Mouse (Mus musculus) ovary, postnatal 36 days (tissue): ENCODE measurements around the gene Sirt3.
A peak's percentile ranks its signal among the peaks of the same experiment; 100 is the strongest.
"Not testable (repeated sequence)": the region's sequence is repeated elsewhere in the genome, so short reads cannot be mapped to it uniquely, and the experiment has no call there.

Experiments
- DNase-seq: peaks from one replicate; pipeline ENCODE4 v3.0.0; 2022; ENCODE audit warnings: low spot score, mixed read lengths

Sirt3 gene

DNA sequence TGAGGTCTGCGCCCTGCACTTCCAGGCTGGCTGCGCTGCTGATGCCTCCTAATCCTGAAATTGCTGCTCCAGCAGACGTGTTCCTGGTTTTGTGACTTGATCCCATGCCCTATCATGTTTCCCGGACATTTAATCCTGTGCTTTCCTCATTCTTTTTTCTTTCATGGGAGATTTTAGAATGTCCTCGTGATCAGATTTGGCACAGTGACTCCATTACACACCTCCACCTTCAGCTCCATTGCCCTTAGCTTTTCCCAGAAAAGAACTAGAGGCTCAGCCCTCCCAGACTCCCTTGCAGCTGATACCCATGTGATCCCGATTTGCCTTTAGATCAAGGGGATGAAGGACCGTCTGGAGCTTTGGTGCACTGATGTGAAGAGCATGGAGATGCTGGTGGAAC is 15.8 kb upstream of the Sirt3 start:
- DNase-seq = no peak

DNA sequence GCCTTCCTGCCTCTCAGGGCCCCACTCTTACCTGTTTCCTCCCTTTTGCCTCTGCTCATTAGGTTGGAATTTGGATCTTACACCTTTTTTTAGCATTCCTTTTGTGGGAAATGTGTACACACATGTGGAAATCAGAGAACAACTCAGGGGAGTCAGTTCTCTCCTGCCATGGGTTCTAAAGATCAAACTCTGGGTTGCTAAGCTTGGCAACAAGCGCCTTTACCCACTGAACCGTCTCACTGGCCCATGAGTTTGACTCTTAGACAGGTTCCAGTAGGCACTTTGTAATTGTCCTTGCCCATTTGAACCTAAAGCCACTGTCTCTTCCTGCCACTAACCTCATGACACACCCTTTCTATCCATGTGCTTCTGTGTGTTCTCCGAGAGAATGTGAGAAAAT is 12.5 kb upstream of the Sirt3 start:
- DNase-seq = no peak

DNA sequence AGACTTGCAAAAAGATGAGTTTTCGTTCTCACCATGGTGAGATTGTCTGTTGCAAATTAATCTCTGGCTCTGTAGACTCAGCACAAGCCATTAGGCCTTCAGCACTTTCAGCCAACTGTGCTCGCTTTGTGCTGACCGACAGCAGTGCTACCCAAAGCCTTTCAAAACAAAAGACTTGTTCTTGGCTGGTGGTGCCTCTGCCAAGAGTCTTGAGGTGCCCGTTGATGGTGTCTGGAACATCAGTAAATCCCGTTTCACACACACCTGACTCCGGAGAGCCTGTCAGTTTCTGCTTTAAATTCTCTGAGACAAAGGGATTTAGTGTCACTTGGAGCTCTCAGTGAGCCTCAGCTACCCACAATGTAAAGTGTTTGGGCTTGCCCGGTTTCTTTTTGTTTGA is 11.9 kb upstream of the Sirt3 start:
- DNase-seq = no peak

DNA sequence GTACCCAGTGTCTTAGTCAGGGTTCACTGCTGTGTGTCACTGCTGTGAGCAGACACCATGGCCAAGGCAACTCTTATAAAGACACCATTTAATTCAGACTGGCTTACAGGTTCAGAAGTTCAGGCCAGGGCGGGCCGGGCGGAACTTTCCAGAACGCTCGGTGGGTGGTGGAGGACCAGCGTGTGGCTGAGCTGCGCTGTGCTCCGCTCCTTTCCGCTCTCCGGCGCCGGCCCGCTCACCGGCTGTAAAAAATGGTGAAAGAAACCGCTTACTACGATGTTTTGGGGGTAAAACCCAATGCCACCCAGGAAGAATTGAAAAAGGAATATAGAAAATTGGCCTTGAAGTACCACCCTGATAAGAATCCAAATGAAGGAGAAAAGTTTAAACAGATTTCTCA is 8.5 kb upstream of the Sirt3 start:
- not testable (repeated sequence) for DNase-seq

- no peak for DNase-seq
Observed at GRCm38 (mm10) chr7:140882469-140882803, 327 bp upstream of the Sirt3 start.

- no peak for DNase-seq
Observed at GRCm38 (mm10) chr7:140880865-140881515, 1.1 kb downstream of the Sirt3 start.

GRCm38 (mm10) chr7:140880419-140880818 is 1.7 kb downstream of the Sirt3 start:
- DNase-seq = no peak

GRCm38 (mm10) chr7:140879355-140879754 is 2.8 kb downstream of the Sirt3 start:
- no peak for DNase-seq

GRCm38 (mm10) chr7:140877364-140877763 is 4.7 kb downstream of the Sirt3 start:
- DNase-seq = no peak

- no peak for DNase-seq
Observed at GRCm38 (mm10) chr7:140874224-140874623, 7.9 kb downstream of the Sirt3 start.

DNA sequence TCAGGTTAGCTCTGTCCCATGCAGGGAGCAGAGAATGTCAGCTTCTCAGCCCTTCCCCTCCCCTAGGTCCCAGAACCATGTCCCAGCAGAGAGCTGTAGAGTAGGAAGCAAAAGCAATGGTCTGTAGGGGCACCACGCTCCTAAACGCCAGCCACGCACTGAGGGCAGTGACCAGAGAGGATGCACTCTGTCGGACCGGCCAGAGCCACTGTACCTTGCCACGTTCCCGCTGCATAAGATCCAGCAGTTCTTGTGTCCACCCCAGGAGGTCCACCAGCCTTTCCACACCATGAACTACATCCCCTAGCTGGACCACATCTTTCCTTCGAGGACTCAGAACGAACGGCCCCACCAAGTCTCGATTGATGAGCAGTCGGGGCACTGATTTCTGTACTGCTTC is 17.3 kb downstream of the Sirt3 start:
- DNase-seq = no peak

DNA sequence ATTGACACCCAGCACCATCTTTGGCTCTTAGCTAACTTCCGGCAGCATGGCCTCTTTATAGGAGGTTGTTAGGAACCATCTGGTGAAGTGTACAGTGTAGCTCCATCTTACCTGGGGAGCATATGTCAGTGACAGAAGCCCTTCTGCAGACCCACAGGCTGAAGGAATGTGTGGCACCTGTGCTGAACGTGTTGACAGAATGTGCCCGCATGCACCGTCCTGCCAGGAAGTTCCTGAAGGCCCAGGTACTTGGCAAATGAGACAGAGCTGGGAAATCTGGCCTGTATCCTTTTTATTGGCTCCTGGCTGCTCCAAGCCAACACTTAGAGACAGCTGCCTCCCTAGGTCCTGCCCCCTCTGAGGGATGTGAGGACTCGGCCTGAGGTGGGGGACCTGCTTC is 21.4 kb downstream of the Sirt3 start:
- DNase-seq = no peak

DNA sequence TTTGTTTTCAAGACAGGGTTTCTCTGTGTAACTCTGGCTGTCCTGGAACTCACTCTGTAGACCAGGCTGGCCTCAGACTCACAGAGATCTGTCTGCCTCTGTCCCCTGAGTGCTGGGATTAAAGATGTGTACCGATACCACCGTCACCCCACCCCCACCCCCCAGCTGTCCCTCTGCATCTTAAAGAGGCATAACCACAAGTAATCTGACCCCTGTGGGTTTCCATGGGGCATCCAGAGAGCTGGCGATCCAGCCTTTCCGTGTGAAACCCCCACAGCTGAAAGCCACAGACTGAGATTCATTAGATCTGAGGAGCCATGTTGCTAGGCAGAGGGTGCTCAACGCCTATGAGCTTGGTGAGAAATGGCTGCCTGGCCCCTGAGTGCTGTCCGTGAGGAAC is 22.1 kb downstream of the Sirt3 start:
- DNase-seq = no peak

DNA sequence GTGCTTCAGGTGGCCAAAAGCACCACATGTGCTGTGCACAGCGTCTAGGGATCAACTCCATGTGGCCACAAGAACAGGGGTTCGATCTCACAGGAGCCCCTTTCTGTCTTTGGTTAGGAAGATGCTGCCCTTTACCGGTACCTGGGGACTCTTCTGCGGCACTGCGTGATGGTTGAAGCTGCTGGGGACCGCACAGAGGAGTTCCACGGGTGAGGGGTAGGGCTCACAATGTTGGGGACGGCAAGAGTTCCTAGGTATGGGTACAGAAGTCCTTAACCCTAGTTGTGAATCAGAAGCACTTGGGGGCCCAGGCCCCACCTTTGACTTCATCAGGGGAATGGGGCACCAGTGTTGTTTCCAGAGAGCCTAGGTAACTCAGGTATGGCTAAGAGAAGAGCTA is 23.4 kb downstream of the Sirt3 start:
- no peak for DNase-seq

- DNase-seq = no peak
Observed at GRCm38 (mm10) chr7:140857550-140858505, 24.3 kb downstream of the Sirt3 start, which contains the start of gene Bet1l. TSS of gene Bet1l (minus strand) at chr7:140857577.

- DNase-seq = peak; percentile 90
Observed at GRCm38 (mm10) chr7:140856785-140857549, 25.1 kb downstream of the Sirt3 start, which contains the start of gene Ric8a. TSS of gene Ric8a (plus strand) at chr7:140856957.

- DNase-seq = peak; percentile 80
Observed at GRCm38 (mm10) chr7:140855860-140856784, 26.0 kb downstream of the Sirt3 start, which contains the start of gene Gm45785. TSS of gene Gm45785 (minus strand) at chr7:140856331.

DNA sequence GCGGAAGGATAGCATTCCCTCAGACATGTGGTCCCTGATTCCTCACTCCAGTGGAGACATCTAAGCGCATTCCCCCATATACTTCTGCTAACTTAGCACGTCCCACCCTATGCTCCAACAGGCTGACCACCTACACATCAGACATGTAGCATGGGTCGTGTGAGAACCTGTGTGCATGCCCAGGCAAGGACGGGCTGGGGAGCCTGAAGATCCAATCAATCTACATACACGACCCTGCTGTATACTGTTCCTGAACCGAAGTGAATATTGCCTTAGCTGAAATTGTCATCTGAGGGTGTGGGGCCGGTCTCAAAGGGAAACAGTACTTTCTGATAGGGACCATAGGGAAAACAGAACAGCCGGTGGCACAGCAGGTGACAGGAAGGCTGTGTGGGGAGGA is 26.9 kb downstream of the Sirt3 start:
- no peak for DNase-seq

DNA sequence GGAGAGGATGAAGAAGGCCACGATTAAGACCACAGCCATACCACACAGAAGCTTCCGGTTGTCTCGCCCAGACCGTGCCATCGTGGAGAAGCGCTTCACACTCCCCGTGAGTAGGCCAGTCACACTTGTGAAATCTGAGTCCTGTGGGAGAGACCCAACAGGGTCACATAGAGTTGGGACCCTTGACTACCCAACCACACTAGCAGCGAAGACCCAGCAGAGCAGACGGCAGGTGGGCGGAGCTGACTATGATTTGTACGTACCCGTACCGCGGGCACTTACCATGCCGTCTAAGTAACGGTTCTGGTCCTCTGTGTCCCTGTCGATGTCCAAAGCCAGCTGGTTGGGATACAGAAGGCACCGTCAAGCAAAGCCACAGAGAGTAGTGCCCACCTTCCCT is 27.6 kb downstream of the Sirt3 start:
- no peak for DNase-seq

DNA sequence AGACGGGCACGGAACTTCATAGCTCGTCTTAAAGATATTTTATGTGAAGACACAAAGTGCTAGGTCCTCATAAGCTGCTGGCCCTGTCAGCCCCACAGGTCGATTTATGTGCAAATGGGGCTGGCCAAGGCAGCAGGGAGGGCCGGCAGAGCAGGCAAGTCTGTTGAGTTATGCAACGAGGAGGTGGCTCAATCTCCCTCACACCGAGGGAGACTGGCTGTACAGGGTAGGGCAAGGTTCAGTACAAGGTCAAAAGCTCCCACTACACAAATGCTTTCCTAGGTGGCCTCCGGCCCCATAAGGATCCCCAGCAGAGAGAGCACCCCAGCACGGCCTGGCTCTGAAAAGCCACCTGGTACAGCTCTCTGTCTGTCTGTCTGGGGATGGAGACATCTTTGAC is 28.7 kb downstream of the Sirt3 start:
- DNase-seq = no peak

GRCm38 (mm10) chr7:140851916-140852315 is 30.2 kb downstream of the Sirt3 start:
- no peak for DNase-seq
